Mouse (Mus musculus) kidney, embryonic 16.5 days (tissue): Measurements from ENCODE around the gene Vipr2. TPM values are rescaled to one million over a fixed set of nuclear protein-coding genes. Genes with fewer than 3 reads are reported as not detected.
A peak's percentile ranks its signal among the peaks of the same experiment; 100 is the strongest.

Source experiments
- ATAC-seq: fragments of 200-750 bp; cut with Nextera tagmentation; 2 replicates; pipeline ENCODE4 v1.8.0; 2017; ENCODE audit warnings: moderate TSS enrichment; ENCODE audit not compliant: low FRiP score, low TSS enrichment
- H3K27ac ChIP-seq: fragments of 300-500 bp; sonication (generic); 2 replicates; pipeline ENCODE4 v1.5.1; 2014; ENCODE audit warnings: low read length
- H3K27me3 ChIP-seq: fragments of 300-500 bp; sonication (generic); 2 replicates; pipeline ENCODE4 v1.6.1; 2014; ENCODE audit warnings: low read length, control low read depth, mixed read lengths; ENCODE audit not compliant: insufficient read depth
- H3K36me3 ChIP-seq: fragments of 300-500 bp; sonication (generic); 2 replicates; pipeline ENCODE4 v1.6.1; 2014; ENCODE audit warnings: low read length, control low read depth, mixed read lengths; ENCODE audit not compliant: insufficient read depth
- H3K4me1 ChIP-seq: fragments of 300-500 bp; sonication (generic); 2 replicates; pipeline ENCODE4 v1.6.1; 2014; ENCODE audit warnings: low read length, control low read depth, mixed read lengths; ENCODE audit not compliant: insufficient read depth
- H3K4me2 ChIP-seq: fragments of 300-500 bp; sonication (generic); replicated peaks from 2 replicates; pipeline ENCODE4 v1.6.1; 2014; ENCODE audit warnings: low read depth, low read length
- H3K4me3 ChIP-seq: fragments of 300-500 bp; sonication (generic); 2 replicates; pipeline ENCODE4 v1.5.1; 2014; ENCODE audit warnings: mild to moderate bottlenecking, low read length
- H3K9ac ChIP-seq: fragments of 300-500 bp; sonication (generic); replicated peaks from 2 replicates; pipeline ENCODE4 v1.6.1; 2014; ENCODE audit warnings: low read length
- H3K9me3 ChIP-seq: fragments of 300-500 bp; sonication (generic); 2 replicates; pipeline ENCODE4 v1.6.1; 2016; ENCODE audit warnings: low read length, control low read depth
- WGBS: fragments of 180-500 bp; shearing (Covaris S2); extraction: QIAGEN DNeasy Blood & Tissue Kit; methylation state at CpG from one replicate; pipeline ENCODE4 v1.1.7; 2014; 5-methylcytosine and 5-hydroxymethylcytosine counted together
- polyA plus RNA-seq: library from polyadenylated mRNA; unstranded; fragments of >200 nt; fragmentation: Nextera tagmentation; extraction: Ambion mirVana; gene quantifications from 2 replicates; pipeline ENCODE4 v1.2.1, GENCODE M21; 2015

Vipr2 gene
- polyA plus RNA-seq, 1 experiment from 2014 or later = 1.2 TPM

DNA sequence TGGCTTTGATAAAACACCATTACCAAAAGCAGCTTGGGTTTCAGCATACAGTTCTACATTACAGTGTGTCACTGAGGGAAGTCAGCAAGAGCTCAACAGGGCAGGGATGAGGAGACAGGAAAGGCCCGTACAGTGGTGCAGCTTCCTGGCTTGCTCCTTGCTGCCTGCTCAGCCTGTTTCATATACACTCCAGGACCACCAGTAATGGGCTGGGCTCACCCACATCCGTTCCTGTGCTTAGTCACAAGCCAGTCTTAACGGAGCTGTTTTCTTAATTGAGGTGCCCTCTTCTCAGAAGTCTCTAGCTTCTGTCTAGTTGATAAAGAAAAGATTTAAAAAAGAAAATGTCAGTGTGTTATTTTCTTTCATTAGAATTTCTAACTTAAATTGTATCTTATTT lies 21.4 kb upstream of the Vipr2 start:
- no peak overlapping the region for H3K27ac ChIP-seq
- H3K4me2 ChIP-seq = no peak overlapping the region
- H3K27me3 ChIP-seq = no peaks in the 10 kb centered on the region
- 94% methylated on average over 3 of the region's 3 CpGs for WGBS
- no peak for ATAC-seq
- peaks cover 39% of the 10 kb centered on the region for H3K9me3 ChIP-seq
- H3K4me1 ChIP-seq = no peaks in the 10 kb centered on the region
- peaks cover 61% of the 10 kb centered on the region for H3K36me3 ChIP-seq
- no peak overlapping the region for H3K4me3 ChIP-seq
- no peak overlapping the region for H3K9ac ChIP-seq

DNA sequence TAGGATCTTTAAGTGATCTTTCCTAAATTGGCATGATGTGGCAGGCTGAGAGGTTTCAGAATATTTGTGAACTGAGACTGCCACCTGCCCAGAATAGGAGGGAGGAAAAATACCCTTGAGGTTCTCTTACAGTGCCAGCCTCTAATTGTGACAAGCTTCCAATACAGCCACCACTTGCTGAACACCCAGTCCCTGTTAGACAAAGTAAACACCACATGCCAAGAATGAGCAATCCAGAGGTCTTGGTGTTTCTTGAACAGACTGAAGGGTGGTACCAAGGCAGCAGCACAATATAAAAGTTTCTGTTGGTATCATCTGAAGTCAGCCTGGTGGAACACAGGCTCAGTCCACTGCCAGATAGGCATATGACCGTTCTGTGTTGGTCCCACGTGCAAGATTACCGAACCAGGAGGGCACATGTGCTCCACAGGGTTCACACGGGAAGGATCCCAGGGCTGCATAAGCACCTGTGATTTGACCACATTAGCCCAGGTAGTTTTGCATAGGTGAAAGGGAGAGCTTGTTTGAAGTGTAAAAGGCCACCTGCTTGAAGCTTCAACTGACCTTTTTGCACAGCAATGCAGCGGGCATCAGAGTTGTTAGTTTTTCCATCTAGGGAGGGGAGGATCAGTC lies 15.8 kb upstream of the Vipr2 start:
- H3K4me2 ChIP-seq = no peak overlapping the region
- no peak overlapping the region for H3K4me3 ChIP-seq
- no peak for ATAC-seq
- H3K9ac ChIP-seq = no peak overlapping the region
- H3K4me1 ChIP-seq = no peaks in the 10 kb centered on the region
- no peak overlapping the region for H3K27ac ChIP-seq
- no peaks in the 10 kb centered on the region for H3K27me3 ChIP-seq
- peaks cover 42% of the 10 kb centered on the region for H3K36me3 ChIP-seq
- WGBS = 98% methylated on average over 5 of the region's 5 CpGs
- H3K9me3 ChIP-seq = peaks cover 44% of the 10 kb centered on the region

DNA sequence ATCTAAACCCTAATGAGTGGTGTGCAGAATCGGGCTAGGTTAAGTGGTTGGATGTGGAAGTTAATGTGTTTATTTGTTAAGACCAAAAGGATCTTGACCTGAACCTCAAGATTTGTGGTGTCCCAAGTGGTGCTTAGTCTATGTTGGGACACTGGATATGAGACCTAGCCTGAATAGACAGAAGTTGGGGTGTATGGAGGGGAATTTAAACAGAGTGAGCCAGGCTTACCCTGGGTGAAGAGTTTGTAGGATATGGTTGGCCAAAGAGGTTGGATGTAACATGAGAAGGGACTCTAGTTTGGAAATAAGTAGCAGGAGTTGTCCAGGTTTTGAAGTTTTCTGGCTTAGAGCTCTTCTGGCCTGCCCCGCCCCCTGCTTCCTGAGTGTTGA lies 15.3 kb upstream of the Vipr2 start:
- H3K4me2 ChIP-seq = no peak overlapping the region
- no peak overlapping the region for H3K27ac ChIP-seq
- no peak for ATAC-seq
- no peak overlapping the region for H3K9ac ChIP-seq
- H3K27me3 ChIP-seq = no peaks in the 10 kb centered on the region
- no peak overlapping the region for H3K4me3 ChIP-seq
- H3K9me3 ChIP-seq = peaks cover 39% of the 10 kb centered on the region
- H3K4me1 ChIP-seq = no peaks in the 10 kb centered on the region
- WGBS = 95% methylated on average over 2 of the region's 2 CpGs
- H3K36me3 ChIP-seq = peaks cover 37% of the 10 kb centered on the region

DNA sequence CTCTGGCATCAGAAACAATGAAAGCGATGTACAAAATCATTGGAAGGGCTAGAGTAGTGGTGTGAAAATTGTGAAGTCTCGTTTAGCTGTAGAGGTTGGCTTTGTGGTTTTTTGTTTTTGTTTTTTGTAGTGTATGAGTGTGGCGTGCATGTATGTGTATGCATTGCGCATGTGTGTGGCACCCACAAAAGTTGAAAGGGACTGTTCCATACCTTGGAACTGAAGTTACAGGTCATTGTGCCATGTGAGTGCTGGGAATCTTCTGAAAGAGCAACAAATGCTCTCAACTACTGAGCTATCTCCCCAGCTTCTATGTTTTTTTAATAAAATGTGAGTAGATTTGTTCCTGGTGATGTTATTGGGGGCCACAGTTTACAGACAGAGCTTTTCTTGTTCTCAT lies 14.5 kb upstream of the Vipr2 start:
- Histone ChIP-seq H3K4me3 (no peak overlapping the region), H3K9ac (no peak overlapping the region), H3K27me3 (no peaks in the 10 kb centered on the region), H3K36me3 (peaks cover 31% of the 10 kb centered on the region), H3K9me3 (peaks cover 36% of the 10 kb centered on the region), H3K4me2 (no peak overlapping the region), H3K27ac (no peak overlapping the region), H3K4me1 (no peaks in the 10 kb centered on the region)
- ATAC-seq = no peak
- WGBS = 95% methylated on average over 4 of the region's 4 CpGs

DNA sequence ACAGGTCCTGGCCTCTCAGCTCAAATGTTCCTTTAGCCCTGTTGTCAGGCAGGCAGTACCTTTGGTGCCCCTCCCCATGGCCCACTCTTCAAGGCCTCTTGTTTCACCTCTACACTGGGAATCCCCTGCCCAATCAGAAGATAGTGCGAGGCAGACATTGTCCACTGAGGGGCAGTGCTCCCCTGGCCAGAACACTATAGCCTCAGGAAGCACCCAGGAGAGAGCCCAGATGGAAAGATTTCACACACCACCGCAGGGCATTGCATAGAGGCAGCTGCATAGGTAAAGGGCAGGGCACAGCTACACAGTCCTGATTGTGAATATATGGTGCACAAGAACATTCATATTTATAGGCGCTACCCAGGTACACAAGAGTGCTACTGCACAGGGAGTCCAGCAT lies 6.5 kb upstream of the Vipr2 start:
- ATAC-seq = peak; percentile 94
- 18% methylated on average over 3 of the region's 3 CpGs for WGBS
- Histone ChIP-seq H3K36me3 (no peaks in the 10 kb centered on the region), H3K27ac (no peak overlapping the region), H3K27me3 (peaks cover 7% of the 10 kb centered on the region), H3K9me3 (no peaks in the 10 kb centered on the region), H3K9ac (no peak overlapping the region), H3K4me3 (no peak overlapping the region), H3K4me1 (no peaks in the 10 kb centered on the region), H3K4me2 (no peak overlapping the region)

DNA sequence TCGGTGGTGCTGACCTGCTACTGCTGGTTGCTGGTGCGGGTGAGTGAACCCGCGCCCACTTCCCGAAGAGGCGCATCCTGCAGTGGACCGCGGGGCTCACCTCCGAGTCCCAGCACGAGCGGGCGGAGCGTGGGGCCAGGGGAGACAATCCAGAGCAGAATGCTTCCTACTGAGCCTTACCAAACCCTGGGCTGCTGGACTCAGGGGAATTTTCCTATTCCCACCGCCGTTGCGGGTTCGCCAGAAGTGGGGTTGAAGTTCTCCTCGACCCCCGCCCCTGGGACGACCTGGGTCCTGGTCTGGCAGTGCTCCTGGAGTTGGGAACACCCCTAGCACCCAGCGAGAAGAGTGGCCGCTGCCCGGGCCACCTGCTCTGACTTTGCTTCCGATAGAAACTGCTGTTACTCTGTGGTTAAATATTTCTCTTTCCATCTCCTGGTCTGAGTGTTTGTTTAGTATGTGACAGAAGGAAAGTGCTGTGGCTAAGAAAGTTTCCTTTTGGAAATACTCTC lies 385 bp downstream of the Vipr2 start:
- peak; percentile 79 for ATAC-seq
- Histone ChIP-seq H3K9me3 (no peaks in the 10 kb centered on the region), H3K36me3 (no peaks in the 10 kb centered on the region), H3K9ac (peak overlapping the region; percentile 54), H3K27ac (no peak overlapping the region), H3K4me2 (peak overlapping the region; percentile 81), H3K4me3 (peak overlapping the region; percentile 48), H3K4me1 (no peaks in the 10 kb centered on the region), H3K27me3 (peaks cover 29% of the 10 kb centered on the region)
- WGBS = under 1% methylated on average over 24 of the region's 24 CpGs

DNA sequence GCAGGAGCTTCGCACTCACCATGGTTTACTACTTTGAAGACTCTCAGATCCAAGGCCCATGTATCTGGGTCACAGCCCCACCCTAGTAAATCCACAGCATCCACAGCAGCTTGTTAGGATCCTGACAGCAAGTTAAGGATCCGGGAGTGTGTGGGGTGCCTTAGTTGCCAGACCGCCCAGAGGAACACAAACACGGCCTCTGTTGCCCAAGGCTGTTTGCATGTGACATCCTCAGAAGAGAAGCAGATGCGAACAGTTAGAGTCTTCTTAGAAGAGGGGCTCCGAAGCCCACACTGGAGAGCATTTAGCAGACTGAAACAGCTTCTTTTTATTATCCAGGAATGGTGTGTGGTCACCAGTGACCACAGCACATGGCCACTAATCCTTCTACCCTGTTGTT lies 5.6 kb downstream of the Vipr2 start:
- Histone ChIP-seq H3K27me3 (peaks cover 14% of the 10 kb centered on the region), H3K4me3 (no peak overlapping the region), H3K9me3 (no peaks in the 10 kb centered on the region), H3K36me3 (no peaks in the 10 kb centered on the region), H3K4me2 (no peak overlapping the region), H3K4me1 (no peaks in the 10 kb centered on the region), H3K27ac (no peak overlapping the region), H3K9ac (no peak overlapping the region)
- WGBS = 78% methylated on average over 6 of the region's 6 CpGs
- ATAC-seq = no peak

DNA sequence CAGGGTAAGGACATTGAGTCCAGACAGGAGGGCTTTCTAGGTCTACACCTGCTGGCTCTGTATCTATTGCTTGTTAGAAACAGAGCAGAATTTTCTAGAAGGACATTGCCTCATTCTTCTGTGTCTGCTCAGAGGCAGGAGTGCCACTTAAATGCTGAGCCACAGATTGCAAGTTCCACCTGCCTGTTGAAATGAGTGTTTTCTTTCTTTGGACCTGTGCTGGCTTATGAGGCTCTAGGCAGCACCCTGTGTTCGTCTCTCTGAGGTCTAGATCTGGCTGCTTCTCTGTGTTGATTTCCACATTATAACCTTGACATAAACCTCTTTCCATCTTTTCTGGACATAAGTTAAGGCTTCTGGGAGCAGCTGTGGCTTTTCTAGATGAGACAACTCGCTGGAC lies 6.8 kb downstream of the Vipr2 start:
- no peak for ATAC-seq
- no peak overlapping the region for H3K27ac ChIP-seq
- WGBS = 65% methylated on average over 2 of the region's 2 CpGs
- no peak overlapping the region for H3K4me3 ChIP-seq
- H3K9ac ChIP-seq = no peak overlapping the region
- H3K9me3 ChIP-seq = no peaks in the 10 kb centered on the region
- H3K27me3 ChIP-seq = peaks cover 5% of the 10 kb centered on the region; the same call in 1 of the 2 replicates
- H3K36me3 ChIP-seq = no peaks in the 10 kb centered on the region
- no peaks in the 10 kb centered on the region for H3K4me1 ChIP-seq
- H3K4me2 ChIP-seq = no peak overlapping the region

DNA sequence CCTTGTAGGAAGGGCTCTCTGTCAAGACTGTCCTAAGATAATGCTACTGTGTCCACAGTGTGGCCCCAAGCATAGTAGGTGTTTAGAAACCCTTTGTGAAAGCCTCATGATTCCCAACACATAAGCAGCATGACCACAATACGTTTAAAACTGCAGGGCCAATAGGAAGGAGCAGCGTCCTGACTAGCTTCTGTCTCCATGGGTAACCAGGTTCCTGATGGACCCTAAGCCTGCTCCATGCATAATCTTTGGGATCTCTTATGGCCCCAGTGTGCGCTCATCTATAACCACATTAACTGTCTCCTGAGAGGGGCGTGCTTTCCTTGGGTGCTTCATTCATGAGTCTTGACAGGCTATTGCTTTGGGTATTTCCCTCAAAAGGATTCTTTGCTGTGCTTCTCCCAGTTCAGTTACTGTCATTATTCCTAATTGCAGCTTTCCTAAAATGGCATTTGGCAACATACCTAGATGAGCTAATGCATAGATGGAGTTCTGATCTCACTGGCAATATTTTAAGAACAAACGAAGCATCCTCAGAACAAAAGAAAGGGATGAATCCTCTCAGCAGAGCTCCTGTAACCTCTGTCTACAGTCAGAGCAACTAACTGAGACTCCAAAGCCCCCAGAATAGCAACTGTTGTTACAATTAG lies 9.6 kb downstream of the Vipr2 start:
- Histone ChIP-seq H3K4me1 (no peaks in the 10 kb centered on the region), H3K27ac (no peak overlapping the region), H3K9ac (no peak overlapping the region), H3K36me3 (no peaks in the 10 kb centered on the region), H3K9me3 (no peaks in the 10 kb centered on the region), H3K27me3 (no peaks in the 10 kb centered on the region), H3K4me3 (no peak overlapping the region), H3K4me2 (no peak overlapping the region)
- 83% methylated on average over 5 of the region's 5 CpGs for WGBS
- ATAC-seq = no peak

DNA sequence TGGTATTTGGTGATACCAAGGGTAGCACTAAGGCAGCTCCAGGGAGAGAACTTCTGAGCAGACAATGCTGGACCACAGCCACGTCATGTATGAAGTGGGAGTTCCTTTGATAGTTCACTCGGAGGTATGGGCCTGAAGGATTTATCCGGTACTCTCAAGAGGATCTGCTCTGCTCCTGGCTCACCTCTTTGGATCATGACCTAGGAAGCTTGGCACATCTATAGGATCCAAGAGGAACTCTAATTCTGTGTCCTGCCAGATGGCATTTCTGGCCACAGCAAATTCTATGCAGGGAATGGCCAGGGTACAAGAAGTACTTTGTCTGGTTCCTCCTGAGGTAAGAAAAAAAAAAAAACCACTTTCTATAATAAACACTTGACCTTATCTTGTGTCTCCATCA lies 12.3 kb downstream of the Vipr2 start:
- H3K9ac ChIP-seq = no peak overlapping the region
- no peaks in the 10 kb centered on the region for H3K9me3 ChIP-seq
- no peaks in the 10 kb centered on the region for H3K36me3 ChIP-seq
- no peaks in the 10 kb centered on the region for H3K27me3 ChIP-seq
- 89% methylated on average over 3 of the region's 3 CpGs for WGBS
- no peak overlapping the region for H3K4me3 ChIP-seq
- no peaks in the 10 kb centered on the region for H3K4me1 ChIP-seq
- H3K27ac ChIP-seq = no peak overlapping the region
- no peak for ATAC-seq
- H3K4me2 ChIP-seq = no peak overlapping the region
